Mouse (Mus musculus) mouse embryonic stem cell (cell line): ENCODE measurements around the gene Zic5.

ENCODE experiments used
- in situ Hi-C, 2 experiments: fragments of 300-500 bp; cut with MboI; formaldehyde crosslinking; loops; 1 replicate in 1 of 2; 3 replicates in 1 of 2; pipeline ENCODE4 v1.14.3; 2019 to 2020; ENCODE audit warnings: low sequenced_read_pairs in 2 of 2, low pct_unique_long_range_greater_than_20kb in 1 of 2, mixed read lengths in 1 of 2; ENCODE audit not compliant: unreplicated experiment in 1 of 2

Zic5 gene

GRCm38 (mm10) chr14:122482081-122483023 is 16.9 kb upstream of the Zic5 start:
- in situ Hi-C loops = no loop called here

DNA sequence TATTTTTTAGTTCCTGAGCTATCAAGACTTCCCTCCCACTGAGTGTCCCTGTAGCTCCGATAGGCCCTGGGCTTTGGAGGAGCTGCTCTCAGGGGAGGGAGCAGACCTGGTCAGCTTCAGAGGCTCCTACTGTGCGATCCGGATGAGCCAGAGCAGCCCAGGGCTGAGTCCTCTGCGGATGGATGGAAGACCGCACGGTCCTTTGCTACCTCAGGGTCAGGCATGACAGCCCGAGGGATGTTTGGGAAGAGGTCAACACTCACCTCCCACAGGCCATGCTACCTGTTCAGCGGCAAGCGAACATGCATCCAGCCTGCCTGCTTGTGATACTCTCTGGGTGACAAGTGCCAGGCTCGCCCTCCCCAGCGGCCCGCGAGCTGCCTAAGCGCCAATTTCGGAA is 15.7 kb upstream of the Zic5 start:
- in situ Hi-C loops = no loop called here

- in situ Hi-C loops = no loop called here
These were observed 14.9 kb upstream of the Zic5 start for GRCm38 (mm10) chr14:122480355-122480754.

DNA sequence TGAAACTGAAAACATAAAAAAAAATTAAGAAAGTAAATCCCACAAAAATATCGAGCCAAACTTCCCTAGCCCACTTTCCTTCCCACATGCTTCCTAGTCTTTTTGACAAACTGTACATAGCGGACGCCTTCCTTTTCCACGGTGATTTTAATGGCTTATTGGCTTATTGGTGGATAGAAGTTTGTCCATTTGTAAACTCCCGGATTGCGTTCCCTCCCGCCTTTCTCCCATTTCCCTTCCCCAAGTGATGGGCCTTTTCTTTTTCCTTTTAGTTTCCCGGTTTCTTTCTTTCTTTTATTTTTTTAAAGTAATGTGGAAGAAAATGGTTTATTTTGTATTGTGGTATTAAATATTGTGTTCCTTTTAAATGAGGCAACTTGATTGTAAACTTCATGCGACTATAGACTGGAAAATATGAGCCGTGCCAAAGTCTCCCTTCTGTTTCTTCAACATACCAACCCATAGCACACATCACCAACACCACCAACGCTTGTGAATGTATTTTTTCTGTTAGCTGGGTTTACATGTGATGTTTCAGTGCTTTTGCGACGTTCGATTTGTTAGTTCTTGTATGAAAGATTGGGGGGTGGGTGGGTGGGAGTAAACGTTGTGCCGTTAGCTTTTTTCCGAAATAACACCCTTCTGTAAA is 14.1 kb upstream of the Zic5 start:
- in situ Hi-C loops = no loop called here

GRCm38 (mm10) chr14:122478574-122479011 is 13.1 kb upstream of the Zic5 start:
- in situ Hi-C loops = no loop called here

DNA sequence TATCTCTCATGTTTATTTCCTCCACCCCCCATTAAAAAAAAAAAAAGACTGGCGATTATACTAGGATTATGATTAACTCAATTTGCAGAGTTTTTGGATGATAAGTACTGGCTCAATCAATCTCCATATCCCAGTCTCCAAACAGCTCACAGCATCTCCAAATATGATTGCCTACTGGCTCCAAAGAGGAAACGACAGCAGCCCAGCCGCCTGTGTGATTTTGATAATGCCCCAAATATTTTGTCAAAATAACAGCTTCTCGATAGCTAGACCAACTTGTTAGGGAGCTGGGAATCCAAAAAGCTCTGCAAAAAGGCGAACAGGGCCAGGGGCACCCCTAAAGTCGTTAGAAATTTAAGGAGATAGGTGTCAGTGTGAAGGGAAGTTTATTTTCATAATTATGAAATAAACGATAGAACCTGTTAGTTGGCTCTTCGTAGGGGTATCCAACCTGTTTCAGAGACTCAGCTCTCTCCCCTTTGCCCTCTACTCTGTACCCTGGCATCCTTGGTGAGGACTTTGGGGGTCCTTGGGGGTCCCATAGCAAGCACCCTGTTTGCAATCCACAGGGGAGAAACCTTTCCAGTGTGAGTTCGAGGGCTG is 12.6 kb upstream of the Zic5 start:
- in situ Hi-C loops = no loop called here

- in situ Hi-C loops = no loop called here
These were observed 11.8 kb upstream of the Zic5 start for GRCm38 (mm10) chr14:122477261-122477671.

- in situ Hi-C loops = no loop called here
These were observed 11.3 kb upstream of the Zic5 start for GRCm38 (mm10) chr14:122476822-122477215.

GRCm38 (mm10) chr14:122476041-122476821 is 10.8 kb upstream of the Zic5 start:
- in situ Hi-C loops = no loop called here

GRCm38 (mm10) chr14:122475557-122476040 is 10.1 kb upstream of the Zic5 start:
- in situ Hi-C loops = no loop called here

GRCm38 (mm10) chr14:122474891-122475556 is 9.5 kb upstream of the Zic5 start, which contains the start of gene Zic2:
Gene Zic2, plus strand, starts transcription at chr14:122475435.
- in situ Hi-C loops = no loop called here

DNA sequence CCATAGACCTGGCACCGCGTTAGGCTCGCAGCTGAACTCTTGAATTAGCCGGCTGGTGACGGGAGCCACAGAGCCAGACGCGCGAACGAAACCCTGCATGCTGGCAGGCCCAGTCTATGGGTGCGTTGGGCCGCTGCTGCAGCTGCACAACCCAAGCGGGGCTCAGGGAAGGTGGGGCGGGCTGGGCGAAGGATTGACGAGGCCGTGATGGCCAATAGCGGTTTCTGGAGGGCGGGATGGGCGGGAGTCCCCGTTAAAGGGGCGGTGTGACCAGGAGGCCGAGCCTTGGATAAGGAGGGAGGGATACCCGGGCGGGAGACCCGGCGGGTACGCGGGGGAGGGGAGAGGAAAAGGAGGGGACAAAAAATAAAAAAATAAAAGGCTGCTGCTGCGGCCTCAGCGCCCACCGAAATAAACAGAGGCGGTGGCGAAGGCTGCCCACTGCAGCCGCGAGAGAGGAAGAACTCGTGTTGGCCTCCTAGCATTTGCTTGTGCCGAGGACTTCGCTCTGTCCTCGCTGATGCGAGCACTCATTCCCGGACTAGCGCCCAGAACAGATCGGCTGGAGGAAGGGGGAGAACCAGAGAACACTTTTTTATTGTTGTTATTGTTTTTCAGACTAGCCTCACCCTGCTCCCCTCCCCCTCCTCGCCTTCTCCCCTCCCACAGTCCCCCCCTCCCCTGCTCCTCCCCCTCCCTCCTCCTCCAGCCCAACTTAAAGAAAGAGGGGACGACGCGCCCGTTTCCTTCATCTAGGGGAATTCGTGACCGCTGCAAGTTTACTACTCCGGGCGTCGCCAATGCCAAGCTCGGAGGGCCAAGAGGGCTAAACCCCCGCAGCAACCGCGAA is 8.8 kb upstream of the Zic5 start:
- in situ Hi-C loops = no loop called here

DNA sequence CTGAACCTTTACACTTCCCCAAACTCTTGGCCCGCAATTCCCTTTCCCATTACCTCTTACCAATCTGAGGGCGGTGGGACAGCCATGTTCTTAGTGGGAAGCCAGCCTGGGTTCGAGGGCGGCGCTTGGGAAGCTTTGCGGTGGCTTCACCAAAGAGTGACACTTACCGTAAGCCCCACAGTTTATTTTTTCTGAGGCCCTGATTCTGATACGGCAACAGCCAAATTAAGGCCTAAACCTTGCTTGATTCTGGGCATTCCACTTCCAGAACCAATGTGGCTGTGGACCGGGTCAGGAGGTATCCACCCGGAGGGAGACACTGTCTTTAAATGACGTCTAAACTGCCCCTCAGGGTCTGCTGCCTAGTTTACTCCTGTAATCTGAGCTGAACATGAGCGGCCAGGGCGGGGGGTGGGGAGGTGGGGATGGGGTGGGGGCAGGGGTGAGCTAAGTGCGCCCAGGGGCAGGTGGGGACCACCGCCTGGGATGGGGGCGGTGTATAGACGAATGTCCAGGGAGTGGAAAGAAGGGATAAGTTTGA is 7.8 kb upstream of the Zic5 start:
- in situ Hi-C loops = no loop called here

GRCm38 (mm10) chr14:122472647-122473046 is 7.2 kb upstream of the Zic5 start:
- in situ Hi-C loops = no loop called here

- in situ Hi-C loops = no loop called here
These were observed 6.7 kb upstream of the Zic5 start for GRCm38 (mm10) chr14:122472161-122472560.

DNA sequence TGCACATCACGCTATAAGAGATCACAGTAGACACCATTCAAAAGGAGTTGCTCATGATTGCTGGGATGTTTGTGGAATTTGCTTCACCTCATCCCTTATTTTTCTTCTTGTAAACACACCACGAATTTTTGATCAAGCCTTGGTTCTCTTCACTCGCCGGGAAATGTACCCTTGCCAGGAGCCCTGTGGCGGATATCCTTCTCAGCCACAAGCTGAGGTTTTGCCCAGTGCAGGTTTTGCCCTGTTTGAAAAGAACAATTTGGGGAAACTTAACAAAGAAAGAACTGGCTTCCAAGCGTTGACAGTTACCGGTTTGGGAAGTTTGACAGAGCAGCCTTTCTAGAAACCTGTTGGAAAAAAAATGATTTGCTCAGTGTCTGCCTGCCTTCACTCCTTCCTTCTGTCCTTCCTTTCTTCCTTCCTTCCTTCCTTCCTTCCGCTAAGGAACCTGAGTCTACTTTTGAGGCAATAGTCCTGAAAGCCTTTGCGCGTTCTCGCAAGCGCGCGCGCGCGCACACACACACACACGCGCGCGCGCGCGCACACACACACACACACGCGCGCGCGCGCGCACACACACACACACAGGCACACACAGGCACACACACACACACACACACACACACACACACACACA is 6.1 kb upstream of the Zic5 start:
- in situ Hi-C loops = no loop called here
